ENCODE assay signal across 14 mouse cellular contexts in the genomic region with DNA sequence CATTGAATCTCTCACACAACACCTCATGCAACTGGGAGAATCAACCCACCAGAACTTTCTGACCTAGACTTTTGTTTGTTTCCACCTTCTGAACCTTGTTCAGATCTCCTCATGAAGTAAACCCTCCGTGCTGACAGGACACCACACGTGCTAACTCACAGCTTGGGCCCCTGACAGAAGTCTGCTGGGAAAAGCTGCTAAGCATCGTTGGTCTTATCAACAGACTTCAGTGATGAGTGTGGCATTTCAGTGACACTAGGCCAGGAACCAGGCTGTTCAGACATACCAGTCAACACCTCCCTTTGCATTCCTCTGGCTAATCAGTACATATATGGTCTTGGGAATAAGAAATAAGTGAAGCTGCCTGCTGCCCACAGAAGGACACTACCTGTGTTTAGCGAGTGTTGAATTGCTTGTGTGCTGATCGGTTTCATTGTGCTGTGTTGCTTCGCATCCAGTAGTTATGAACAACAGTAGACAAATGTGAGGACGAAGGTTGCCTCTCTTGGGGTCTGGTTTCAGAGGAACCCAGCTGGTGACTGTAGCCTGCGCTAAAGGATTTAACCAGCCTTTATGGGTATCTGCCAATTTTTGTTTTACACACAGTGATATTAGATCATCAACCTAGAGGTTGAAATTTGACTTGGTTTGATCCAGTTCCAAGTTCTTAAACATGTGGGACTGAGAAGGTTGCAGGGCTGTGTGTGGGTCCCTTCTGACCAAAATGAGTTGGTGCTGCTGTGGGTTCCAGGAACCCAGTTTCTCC.
A peak's percentile ranks its signal among the peaks of the same experiment; 100 is the strongest.
DNase-seq lines count a peak whose midpoint lies in the region; ATAC-seq and TF ChIP-seq lines count a peak whose summit lies in the region.
"Had no signal": no experiment of that assay in that cellular context is flagged by ENCODE, and none has a peak within 500 bp of the region (broad histone marks: within the 10 kb centered on the region; RNA-seq: fewer than 3 reads in every experiment).

No protein-coding gene starts in this region.

- no peak overlapping the region for H3K4me2 ChIP-seq in lung, embryonic 15.5 days
- no peak overlapping the region for H3K4me2 ChIP-seq in forebrain, postnatal 0 days (ENCODE audit: low read depth)
- H3K4me2 ChIP-seq: stomach, embryonic 15.5 days had no signal

- H3K27me3 ChIP-seq in lung, embryonic 15.5 days, result no peaks in the 10 kb centered on the region
- no peaks in the 10 kb centered on the region for H3K27me3 ChIP-seq in heart, embryonic 10.5 days (ENCODE audit: insufficient read depth, poor library complexity, severe bottlenecking)
- H3K27me3 ChIP-seq in forebrain, postnatal 0 days (ENCODE audit: insufficient read depth, low read length), result no peaks in the 10 kb centered on the region
- H3K27me3 ChIP-seq: stomach, embryonic 15.5 days had no signal

- ATAC-seq in lung, embryonic 15.5 days (ENCODE audit: borderline replicate concordance, extremely low read depth, low FRiP score, low TSS enrichment), result peak; percentile 84
- ATAC-seq in forebrain, postnatal 0 days, result no peak
- ATAC-seq: inflammation-experienced regulatory T-cells, adult 6 months had no signal

- no peaks in the 10 kb centered on the region for H3K9me3 ChIP-seq in lung, embryonic 15.5 days
- H3K9me3 ChIP-seq in heart, embryonic 10.5 days, result no peaks in the 10 kb centered on the region
- H3K9me3 ChIP-seq in forebrain, postnatal 0 days (ENCODE audit: low read length), result no peaks in the 10 kb centered on the region
- H3K9me3 ChIP-seq: stomach, embryonic 15.5 days had no signal

- H3K36me3 ChIP-seq in lung, embryonic 15.5 days, result no peaks in the 10 kb centered on the region
- no peaks in the 10 kb centered on the region for H3K36me3 ChIP-seq in heart, embryonic 10.5 days
- H3K36me3 ChIP-seq in forebrain, postnatal 0 days (ENCODE audit: insufficient read depth), result no peaks in the 10 kb centered on the region
- H3K36me3 ChIP-seq: stomach, embryonic 15.5 days had no signal

- no peak for TF ChIP-seq CTCF in forebrain, postnatal 0 days (IDR thresholded peaks at IDR 0.05; ENCODE audit: low read depth)

- no peak overlapping the region for H3K4me3 ChIP-seq in lung, embryonic 15.5 days
- H3K4me3 ChIP-seq in heart, embryonic 10.5 days, result no peak overlapping the region
- no peak overlapping the region for H3K4me3 ChIP-seq in forebrain, postnatal 0 days (ENCODE audit: low read depth, low read length)
- H3K4me3 ChIP-seq: erythroblast, embryonic 14.5 days; stomach, embryonic 15.5 days had no signal

- intact Hi-C loops in heart, postnatal 25 days (cut with DNase I), result no loop called here

- H3K4me1 ChIP-seq in lung, embryonic 15.5 days, result peaks cover 15% of the 10 kb centered on the region; the same call in 1 of the 2 replicates
- 0 out of 2 replicates have a peak, but pooled peaks cover 8% of the 10 kb centered on the region for H3K4me1 ChIP-seq in heart, embryonic 10.5 days
- H3K4me1 ChIP-seq in forebrain, postnatal 0 days (ENCODE audit: insufficient read depth), result no peaks in the 10 kb centered on the region; the same call in 1 of the 2 replicates
- H3K4me1 ChIP-seq: stomach, embryonic 15.5 days had no signal

- H3K27ac ChIP-seq in lung, embryonic 15.5 days, result peak overlapping the region; percentile 72
- H3K27ac ChIP-seq in heart, embryonic 10.5 days, result peak overlapping the region; percentile 90
- no peak overlapping the region for H3K27ac ChIP-seq in forebrain, postnatal 0 days (ENCODE audit: low read depth, low read length)
- H3K27ac ChIP-seq: stomach, embryonic 15.5 days had no signal

- H3K9ac ChIP-seq in lung, embryonic 15.5 days, result no peak overlapping the region
- no peak overlapping the region for H3K9ac ChIP-seq in forebrain, postnatal 0 days
- H3K9ac ChIP-seq: stomach, embryonic 15.5 days had no signal

- no peak for DNase-seq in lung, postnatal 14 days
- peak; percentile 95 for DNase-seq in heart, embryonic 10.5 days (ENCODE audit: low spot score)
- DNase-seq in heart, postnatal 25 days (ENCODE audit: low spot score), result peak; percentile 13
- DNase-seq in lung, postnatal 10 days, result peak; percentile 51
- DNase-seq in adrenal gland, adult 18-20 months (ENCODE audit: low spot score in 2 of 2), result no peak
- no peak for DNase-seq in forebrain, postnatal 0 days
- DNase-seq in cerebellum, postnatal 14 days, result no peak
- DNase-seq: adrenal gland, postnatal 25 days; retina, postnatal 1 day; thymus, postnatal 25 days had no signal

- 32% methylated on average over 8 of the region's 8 CpGs for WGBS in lung, embryonic 15.5 days
- WGBS in heart, embryonic 10.5 days, result 40% methylated on average over 8 of the region's 8 CpGs
- 89% methylated on average over 8 of the region's 8 CpGs for WGBS in forebrain, postnatal 0 days

Comparison
In these comparisons a context has a peak if more than half of its experiments do, and no peak if none do; other contexts are left out.
1. DNase-seq: peak in heart, embryonic 10.5 days (single experiment), heart, postnatal 25 days (single experiment) and lung, postnatal 10 days (single experiment); none in lung, postnatal 14 days (single experiment), adrenal gland, adult 18-20 months (0 of 2), forebrain, postnatal 0 days (single experiment) and cerebellum, postnatal 14 days (0 of 2).